Mouse (Mus musculus): ENCODE results near the gene Washc4. TPM values are rescaled to one million over a fixed set of nuclear protein-coding genes. Genes with fewer than 3 reads are reported as not detected.

Washc4 gene
- total and polyA plus RNA-seq, 3 experiments: 2.3 to 61.5 (median 46.0) TPM

DNA sequence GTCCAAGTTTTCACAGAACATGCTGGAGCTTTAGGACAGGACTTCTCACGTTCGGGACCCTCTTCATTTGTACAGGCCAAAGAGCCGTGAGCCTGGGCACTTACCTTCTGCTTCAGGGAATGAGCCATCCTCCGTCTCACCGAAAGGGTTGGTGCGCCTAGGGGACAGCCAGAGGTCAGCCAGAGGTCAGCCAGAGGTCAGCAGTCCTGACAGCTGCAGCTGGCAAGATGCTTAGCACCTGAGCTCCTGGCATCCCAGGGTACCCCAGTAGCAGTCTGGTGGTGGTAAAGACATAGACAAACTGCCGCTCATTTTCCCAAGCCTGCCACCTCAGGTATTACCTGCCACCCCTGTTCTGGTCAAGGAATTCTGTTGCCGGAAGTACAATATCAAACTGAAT lies 65.0 kb downstream of the Washc4 start:
- Histone ChIP-seq H3K9me3 (replicated peaks) (no peaks in the 10 kb centered on the region), H3K4me3 (ENCODE audit: low read depth, low read length) (no peak overlapping the region), H3K4me1 (ENCODE audit: insufficient read depth, low read depth, low read length) (no peaks in the 10 kb centered on the region), H3K36me3 (replicated peaks) (peaks cover 69% of the 10 kb centered on the region), H3K27me3 (ENCODE audit: insufficient read depth, low read length) (no peaks in the 10 kb centered on the region)
- TF ChIP-seq CTCF (IDR thresholded peaks at IDR 0.05; ENCODE audit: low read depth, low read length): no peak
- TF ChIP-seq GATA1 (IDR thresholded peaks at IDR 0.05; ENCODE audit: borderline replicate concordance, low read length): no peak
- TF ChIP-seq GATA2 (IDR thresholded peaks at IDR 0.05; ENCODE audit: borderline replicate concordance, low read depth, low read length): no peak
- no peak for TF ChIP-seq TAL1 (conservative IDR thresholded peaks at IDR 0.05; ENCODE audit: low read depth, low read length)
- no peak for TF ChIP-seq POLR2AphosphoS5 (IDR thresholded peaks at IDR 0.05; ENCODE audit: insufficient replicate concordance, low read depth, low read length)
- ATAC-seq (ENCODE audit: extremely low read depth, insufficient number of reproducible peaks, low FRiP score, poor library complexity, severe bottlenecking) (no peak), DNase-seq (ENCODE audit: low spot score) (no peak)

DNA sequence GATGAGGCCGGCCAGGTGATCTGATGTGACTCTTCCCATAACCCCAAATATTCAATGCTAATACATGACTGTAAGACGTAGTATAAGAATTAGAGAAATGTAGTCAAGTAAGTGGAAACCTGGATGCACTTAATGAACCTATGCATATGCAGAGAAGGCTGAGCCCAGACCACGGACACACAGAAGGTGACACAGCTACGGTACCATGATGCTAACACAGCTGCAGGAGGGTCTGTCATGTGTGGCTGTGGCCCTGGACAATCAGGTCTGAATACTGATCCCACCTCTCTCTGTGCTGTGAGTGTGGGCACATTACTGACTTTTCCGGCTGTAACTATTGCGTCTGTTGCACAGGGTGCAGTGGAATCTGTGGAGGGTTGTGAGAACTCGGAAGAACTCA lies 67.0 kb downstream of the Washc4 start:
- DNase-seq (ENCODE audit: low spot score): no peak
- Histone ChIP-seq H3K4me1 (ENCODE audit: insufficient read depth, low read depth, low read length) (no peaks in the 10 kb centered on the region), H3K9me3 (replicated peaks) (no peaks in the 10 kb centered on the region), H3K27me3 (ENCODE audit: insufficient read depth, low read length) (peaks cover 5% of the 10 kb centered on the region; the same call in 1 of the 2 replicates), H3K36me3 (replicated peaks) (peaks cover 57% of the 10 kb centered on the region), H3K4me3 (ENCODE audit: low read depth, low read length) (no peak overlapping the region)
- no peak for ATAC-seq (ENCODE audit: extremely low read depth, insufficient number of reproducible peaks, low FRiP score, poor library complexity, severe bottlenecking)
- no peak for TF ChIP-seq POLR2AphosphoS5 (IDR thresholded peaks at IDR 0.05; ENCODE audit: insufficient replicate concordance, low read depth, low read length)
- no peak for TF ChIP-seq CTCF (IDR thresholded peaks at IDR 0.05; ENCODE audit: low read depth, low read length)
- no peak for TF ChIP-seq GATA2 (IDR thresholded peaks at IDR 0.05; ENCODE audit: borderline replicate concordance, low read depth, low read length)
- TF ChIP-seq GATA1 (IDR thresholded peaks at IDR 0.05; ENCODE audit: borderline replicate concordance, low read length): no peak
- no peak for TF ChIP-seq TAL1 (conservative IDR thresholded peaks at IDR 0.05; ENCODE audit: low read depth, low read length)

DNA sequence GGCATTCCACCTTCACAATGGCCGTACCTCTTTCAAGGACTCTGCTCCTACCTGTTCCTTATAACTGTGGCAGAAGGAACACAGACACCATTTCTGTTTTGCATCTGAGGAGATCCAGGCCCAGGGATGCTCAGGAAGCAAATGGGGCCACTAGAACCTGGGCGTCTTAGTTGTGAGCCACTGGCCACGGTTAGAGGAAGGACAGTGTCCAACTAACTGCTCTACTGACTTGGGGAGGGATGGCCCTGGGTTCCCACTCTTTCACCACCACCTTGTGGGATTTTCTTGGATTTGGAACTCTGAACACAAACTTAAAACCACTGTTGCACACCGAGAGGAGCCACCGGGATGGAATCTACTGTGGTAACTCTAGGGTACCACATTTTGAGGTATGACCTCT lies 68.3 kb downstream of the Washc4 start:
- H3K4me3 ChIP-seq (ENCODE audit: low read depth, low read length): no peak overlapping the region
- no peak for TF ChIP-seq TAL1 (conservative IDR thresholded peaks at IDR 0.05; ENCODE audit: low read depth, low read length)
- TF ChIP-seq POLR2AphosphoS5 (IDR thresholded peaks at IDR 0.05; ENCODE audit: insufficient replicate concordance, low read depth, low read length): no peak
- no peak for TF ChIP-seq CTCF (IDR thresholded peaks at IDR 0.05; ENCODE audit: low read depth, low read length)
- TF ChIP-seq GATA1 (IDR thresholded peaks at IDR 0.05; ENCODE audit: borderline replicate concordance, low read length): no peak
- no peak for TF ChIP-seq GATA2 (IDR thresholded peaks at IDR 0.05; ENCODE audit: borderline replicate concordance, low read depth, low read length)
- ATAC-seq (ENCODE audit: extremely low read depth, insufficient number of reproducible peaks, low FRiP score, poor library complexity, severe bottlenecking): no peak
- H3K9me3 ChIP-seq (replicated peaks): no peaks in the 10 kb centered on the region
- H3K27me3 ChIP-seq (ENCODE audit: insufficient read depth, low read length): peaks cover 11% of the 10 kb centered on the region
- no peak for DNase-seq (ENCODE audit: low spot score)
- no peaks in the 10 kb centered on the region for H3K4me1 ChIP-seq (ENCODE audit: insufficient read depth, low read depth, low read length)
- H3K36me3 ChIP-seq (replicated peaks): peaks cover 48% of the 10 kb centered on the region

DNA sequence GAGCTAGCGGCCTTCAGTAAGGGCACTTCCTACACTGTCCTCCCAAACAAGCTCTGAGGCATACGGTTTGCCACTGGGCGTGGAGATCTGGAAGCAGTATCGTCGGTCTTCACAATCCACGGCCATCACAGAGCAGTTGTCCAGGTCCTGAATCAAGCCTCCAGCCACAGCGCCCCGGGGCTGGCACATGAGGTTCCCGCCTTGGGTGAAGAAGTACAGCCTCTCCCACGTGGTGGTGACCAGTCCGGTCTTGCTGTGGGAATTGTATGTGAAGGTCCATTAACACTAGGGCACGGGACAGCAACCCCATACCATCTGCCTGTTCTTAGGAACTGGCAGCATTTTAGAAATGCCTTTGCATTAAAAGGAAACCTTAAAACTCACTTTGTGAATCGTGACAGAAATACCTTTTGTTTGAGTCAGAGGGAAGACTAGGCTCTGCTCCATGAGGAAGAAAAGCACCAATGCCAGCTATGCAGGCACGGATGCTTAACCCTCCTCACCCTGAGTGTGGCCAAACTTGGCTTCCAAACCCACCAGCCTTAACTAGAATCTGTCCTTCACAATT lies 69.2 kb downstream of the Washc4 start:
- no peak for ATAC-seq (ENCODE audit: extremely low read depth, insufficient number of reproducible peaks, low FRiP score, poor library complexity, severe bottlenecking)
- Histone ChIP-seq H3K4me1 (ENCODE audit: insufficient read depth, low read depth, low read length) (no peaks in the 10 kb centered on the region), H3K4me3 (ENCODE audit: low read depth, low read length) (no peak overlapping the region), H3K27me3 (ENCODE audit: insufficient read depth, low read length) (peaks cover 11% of the 10 kb centered on the region), H3K9me3 (replicated peaks) (no peaks in the 10 kb centered on the region), H3K36me3 (replicated peaks) (peaks cover 40% of the 10 kb centered on the region)
- no peak for DNase-seq (ENCODE audit: low spot score)
- TF ChIP-seq GATA2 (IDR thresholded peaks at IDR 0.05; ENCODE audit: borderline replicate concordance, low read depth, low read length) (no peak), GATA1 (IDR thresholded peaks at IDR 0.05; ENCODE audit: borderline replicate concordance, low read length) (no peak), TAL1 (conservative IDR thresholded peaks at IDR 0.05; ENCODE audit: low read depth, low read length) (no peak), POLR2AphosphoS5 (IDR thresholded peaks at IDR 0.05; ENCODE audit: insufficient replicate concordance, low read depth, low read length) (no peak), CTCF (IDR thresholded peaks at IDR 0.05; ENCODE audit: low read depth, low read length) (no peak)

DNA sequence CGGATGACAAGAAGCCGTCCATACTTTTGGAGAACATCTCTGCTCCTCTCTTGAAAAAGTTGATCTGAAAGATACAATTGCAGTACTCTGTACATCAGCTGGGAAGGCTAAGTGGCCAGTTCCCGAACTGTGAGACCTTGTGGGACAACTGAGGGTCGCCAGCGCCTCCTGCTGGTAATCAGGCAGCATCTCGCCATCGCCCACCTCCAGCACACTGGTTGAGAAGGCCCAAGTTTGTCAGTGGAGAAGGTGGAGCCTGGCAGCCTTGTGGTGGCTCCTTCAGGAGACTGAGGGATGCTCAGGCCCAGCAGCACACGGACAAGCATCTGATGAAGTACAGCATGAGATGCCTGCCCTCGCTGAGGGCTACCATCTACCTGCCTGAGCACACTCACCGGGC lies 73.8 kb downstream of the Washc4 start:
- peak; percentile 32 for DNase-seq (ENCODE audit: low spot score)
- no peak; the same call in 1 of the 2 replicates for ATAC-seq (ENCODE audit: extremely low read depth, insufficient number of reproducible peaks, low FRiP score, poor library complexity, severe bottlenecking)
- H3K27me3 ChIP-seq (ENCODE audit: insufficient read depth, low read length): peaks cover 26% of the 10 kb centered on the region
- TF ChIP-seq GATA2 (IDR thresholded peaks at IDR 0.05; ENCODE audit: borderline replicate concordance, low read depth, low read length): no peak
- peak; percentile 80 for TF ChIP-seq CTCF (IDR thresholded peaks at IDR 0.05; ENCODE audit: low read depth, low read length)
- no peak overlapping the region for H3K4me3 ChIP-seq (ENCODE audit: low read depth, low read length)
- no peaks in the 10 kb centered on the region; the same call in 1 of the 2 replicates for H3K4me1 ChIP-seq (ENCODE audit: insufficient read depth, low read depth, low read length)
- peaks cover 5% of the 10 kb centered on the region for H3K36me3 ChIP-seq (replicated peaks)
- no peaks in the 10 kb centered on the region for H3K9me3 ChIP-seq (replicated peaks)

DNA sequence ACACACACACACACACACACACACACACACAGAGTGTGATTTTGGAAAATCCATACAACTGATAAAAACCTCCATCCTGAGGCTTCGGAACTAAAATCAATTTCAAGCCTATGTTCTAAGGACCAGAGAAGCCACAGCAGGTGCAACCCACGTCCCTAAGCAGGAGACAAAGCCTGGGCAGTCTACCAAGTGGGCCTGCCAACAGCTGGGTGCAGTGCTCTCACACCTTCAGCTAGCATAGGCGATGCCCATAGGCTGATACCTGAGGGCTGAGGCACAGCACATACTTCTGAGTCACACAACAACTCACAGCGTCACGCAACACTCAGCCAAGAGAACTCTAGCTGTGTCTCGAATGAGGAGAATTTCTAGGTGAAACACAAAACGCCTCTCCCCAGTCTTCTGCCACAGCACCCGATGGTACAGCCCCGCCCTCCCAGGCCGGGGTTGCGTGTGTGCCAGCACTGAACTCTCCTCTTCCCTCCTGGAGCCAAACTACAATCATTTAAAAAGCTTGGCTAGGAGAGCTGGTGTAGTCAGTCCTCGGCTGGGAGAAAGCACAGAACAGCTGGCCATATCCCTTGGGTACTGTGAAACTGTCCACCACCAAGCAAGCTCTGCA lies 75.4 kb downstream of the Washc4 start:
- Histone ChIP-seq H3K36me3 (replicated peaks) (no peaks in the 10 kb centered on the region), H3K4me3 (ENCODE audit: low read depth, low read length) (no peak overlapping the region), H3K4me1 (ENCODE audit: insufficient read depth, low read depth, low read length) (no peaks in the 10 kb centered on the region; the same call in 1 of the 2 replicates), H3K9me3 (replicated peaks) (no peaks in the 10 kb centered on the region), H3K27me3 (ENCODE audit: insufficient read depth, low read length) (peaks cover 29% of the 10 kb centered on the region)
- DNase-seq (ENCODE audit: low spot score): no peak
- TF ChIP-seq CTCF (IDR thresholded peaks at IDR 0.05; ENCODE audit: low read depth, low read length): no peak
- no peak for TF ChIP-seq POLR2AphosphoS5 (IDR thresholded peaks at IDR 0.05; ENCODE audit: insufficient replicate concordance, low read depth, low read length)
- no peak for TF ChIP-seq TAL1 (conservative IDR thresholded peaks at IDR 0.05; ENCODE audit: low read depth, low read length)
- no peak for TF ChIP-seq GATA2 (IDR thresholded peaks at IDR 0.05; ENCODE audit: borderline replicate concordance, low read depth, low read length)
- no peak for TF ChIP-seq GATA1 (IDR thresholded peaks at IDR 0.05; ENCODE audit: borderline replicate concordance, low read length)
- no peak for ATAC-seq (ENCODE audit: extremely low read depth, insufficient number of reproducible peaks, low FRiP score, poor library complexity, severe bottlenecking)
